Mouse (Mus musculus): ENCODE results near the gene Ccdc136.

The Ccdc136 gene

GRCm38 (mm10) chr6:29439251-29439650, 43.1 kb downstream of the Ccdc136 start:
- no peak for DNase-seq (ENCODE audit: extremely low spot score)

GRCm38 (mm10) chr6:29439789-29440188, 43.7 kb downstream of the Ccdc136 start:
- DNase-seq (ENCODE audit: extremely low spot score): no peak

- peak; percentile 46 for DNase-seq (ENCODE audit: extremely low spot score)
Observed at GRCm38 (mm10) chr6:29444773-29445172, 48.7 kb downstream of the Ccdc136 start.

DNA sequence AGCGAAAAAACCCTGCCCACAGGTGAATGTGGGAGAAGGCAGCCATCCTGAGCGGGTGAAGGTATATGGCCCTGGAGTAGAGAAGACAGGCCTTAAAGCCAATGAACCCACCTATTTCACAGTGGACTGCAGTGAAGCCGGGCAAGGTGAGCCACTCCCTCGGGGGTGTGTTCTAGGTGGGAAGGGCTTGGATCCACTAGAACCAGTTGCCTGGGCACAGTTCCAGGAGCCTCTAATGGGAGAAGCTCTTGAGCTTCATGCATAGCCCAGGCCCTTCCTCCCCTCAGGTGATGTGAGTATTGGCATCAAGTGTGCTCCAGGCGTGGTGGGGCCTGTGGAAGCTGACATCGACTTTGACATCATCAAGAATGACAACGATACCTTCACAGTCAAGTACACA, 49.2 kb downstream of the Ccdc136 start:
- DNase-seq (ENCODE audit: extremely low spot score): no peak

DNA sequence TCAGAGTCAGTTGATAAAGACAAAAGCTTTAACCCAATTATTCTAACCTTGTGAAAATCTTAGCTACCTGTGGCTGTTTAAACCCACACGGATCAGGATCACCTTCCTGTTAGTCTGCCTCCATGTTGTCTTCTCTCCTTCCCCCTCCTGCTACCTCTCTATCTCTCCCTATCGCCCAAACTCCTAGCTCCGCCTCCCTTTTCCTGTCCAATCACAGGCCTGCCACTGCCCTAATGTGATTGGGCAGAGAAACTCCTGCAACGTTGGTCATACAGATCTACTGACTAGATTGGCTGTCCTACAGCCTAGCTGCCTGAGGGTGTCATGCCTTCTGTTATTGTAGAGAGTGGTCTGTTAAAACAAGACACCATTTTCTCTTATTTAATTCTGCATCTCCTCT, 53.7 kb downstream of the Ccdc136 start:
- no peak for DNase-seq (ENCODE audit: extremely low spot score)

- no peak for DNase-seq (ENCODE audit: extremely low spot score)
Observed at GRCm38 (mm10) chr6:29450667-29451066, 54.6 kb downstream of the Ccdc136 start.

DNA sequence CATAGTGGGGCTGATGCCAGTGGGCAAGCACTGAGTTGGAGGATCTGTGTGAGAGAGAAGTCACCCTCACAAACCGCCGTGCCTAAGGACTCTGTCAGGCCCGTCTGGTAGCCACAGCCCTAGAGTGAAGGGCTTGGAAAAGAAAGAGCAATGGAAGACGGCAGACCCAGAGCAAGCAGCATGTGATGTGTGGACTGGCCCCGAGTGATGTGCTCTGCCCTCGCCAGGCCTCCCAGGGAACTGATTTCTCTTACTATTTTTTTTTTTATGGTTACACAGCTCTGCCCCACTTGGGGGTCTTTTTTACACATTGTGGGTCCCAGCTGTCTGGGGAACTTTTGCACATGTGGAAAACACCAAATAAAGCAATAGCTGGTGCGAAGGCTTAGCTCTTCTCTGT, 65.4 kb downstream of the Ccdc136 start:
- no peak for DNase-seq (ENCODE audit: extremely low spot score)

- no peak for DNase-seq (ENCODE audit: extremely low spot score)
Observed at GRCm38 (mm10) chr6:29463388-29463787, 67.3 kb downstream of the Ccdc136 start.

DNA sequence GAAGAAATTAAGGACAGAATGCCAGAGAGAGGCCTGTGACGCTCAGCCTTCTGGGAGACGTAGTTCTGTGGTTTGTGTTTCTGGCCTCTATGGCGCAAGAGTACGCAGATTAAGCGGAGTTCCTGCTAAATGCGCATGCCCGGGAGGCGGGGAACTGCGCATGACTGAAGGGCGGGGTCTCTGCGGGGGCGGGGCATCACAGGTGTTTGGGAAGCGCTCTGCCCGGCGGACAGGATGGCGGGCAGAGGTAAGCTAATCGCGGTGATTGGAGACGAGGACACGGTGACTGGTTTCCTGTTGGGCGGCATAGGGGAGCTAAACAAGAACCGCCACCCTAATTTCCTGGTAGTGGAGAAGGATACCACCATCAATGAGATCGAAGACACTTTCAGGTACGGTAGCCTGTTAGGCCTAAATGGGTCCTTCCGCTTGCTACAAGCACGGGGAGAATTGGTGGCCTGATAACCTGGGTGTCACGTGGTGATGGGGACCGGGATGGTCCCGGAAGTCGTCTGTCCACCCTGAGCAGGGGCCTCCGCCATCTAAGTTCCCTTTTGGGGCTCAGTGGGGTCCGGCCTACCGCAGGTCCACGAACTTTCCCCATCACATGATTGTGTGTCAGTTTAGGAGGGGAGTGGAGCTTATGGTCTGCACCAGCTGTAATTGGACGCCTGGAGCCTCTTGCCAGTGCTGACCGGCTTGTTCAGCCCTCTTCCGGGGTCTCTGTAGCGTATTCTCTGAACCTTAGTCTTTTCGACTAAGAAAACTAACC, 71.7 kb downstream of the Ccdc136 start, which contains the start of gene Atp6v1f:
Gene Atp6v1f (plus strand): TSS at position 136 of the 772 bp plus-strand sequence.
- peak; percentile 94 for DNase-seq (ENCODE audit: extremely low spot score)

DNA sequence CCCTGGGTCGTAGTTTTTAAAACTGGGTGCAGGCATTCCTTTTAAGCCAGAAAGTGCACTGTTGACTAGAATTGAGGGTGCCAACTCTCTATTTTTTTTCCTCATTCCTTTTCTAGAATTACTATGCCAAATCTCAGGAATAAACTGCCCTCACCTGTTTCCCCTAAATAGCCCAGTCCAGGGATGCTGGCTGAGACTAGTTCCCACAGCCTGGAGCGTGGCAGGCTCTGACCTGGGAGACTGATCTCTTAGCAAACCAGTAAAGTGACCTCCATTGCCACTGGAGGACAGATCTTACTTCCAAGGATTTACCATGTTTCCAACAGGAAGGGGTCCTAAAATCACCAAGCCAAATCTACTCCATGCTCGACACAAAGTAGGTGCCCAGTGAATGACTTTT, 72.7 kb downstream of the Ccdc136 start:
- no peak for DNase-seq (ENCODE audit: extremely low spot score)

DNA sequence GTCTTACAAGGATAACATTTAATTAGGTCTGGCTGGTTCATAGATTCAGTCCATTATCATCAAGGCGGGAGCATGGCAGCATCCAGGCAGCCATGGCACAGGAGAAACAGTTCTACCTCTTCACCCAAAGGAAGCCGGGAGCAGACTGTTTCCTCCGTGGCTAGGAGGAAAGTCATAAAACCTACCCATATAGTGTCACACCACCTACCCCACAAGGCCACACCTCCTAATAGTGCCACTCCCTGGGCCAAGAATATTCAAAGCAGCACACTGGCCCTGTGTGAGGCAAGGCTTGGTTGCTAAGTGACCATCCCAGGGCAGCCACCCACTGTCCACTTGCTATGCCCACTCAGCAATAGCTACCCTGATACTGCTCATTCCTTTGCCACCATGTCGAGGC, 75.0 kb downstream of the Ccdc136 start, which contains the start of gene Atp6v1fnb:
Gene Atp6v1fnb (plus strand): TSS at position 301 of the 400 bp plus-strand sequence.
- DNase-seq (ENCODE audit: extremely low spot score): no peak

DNA sequence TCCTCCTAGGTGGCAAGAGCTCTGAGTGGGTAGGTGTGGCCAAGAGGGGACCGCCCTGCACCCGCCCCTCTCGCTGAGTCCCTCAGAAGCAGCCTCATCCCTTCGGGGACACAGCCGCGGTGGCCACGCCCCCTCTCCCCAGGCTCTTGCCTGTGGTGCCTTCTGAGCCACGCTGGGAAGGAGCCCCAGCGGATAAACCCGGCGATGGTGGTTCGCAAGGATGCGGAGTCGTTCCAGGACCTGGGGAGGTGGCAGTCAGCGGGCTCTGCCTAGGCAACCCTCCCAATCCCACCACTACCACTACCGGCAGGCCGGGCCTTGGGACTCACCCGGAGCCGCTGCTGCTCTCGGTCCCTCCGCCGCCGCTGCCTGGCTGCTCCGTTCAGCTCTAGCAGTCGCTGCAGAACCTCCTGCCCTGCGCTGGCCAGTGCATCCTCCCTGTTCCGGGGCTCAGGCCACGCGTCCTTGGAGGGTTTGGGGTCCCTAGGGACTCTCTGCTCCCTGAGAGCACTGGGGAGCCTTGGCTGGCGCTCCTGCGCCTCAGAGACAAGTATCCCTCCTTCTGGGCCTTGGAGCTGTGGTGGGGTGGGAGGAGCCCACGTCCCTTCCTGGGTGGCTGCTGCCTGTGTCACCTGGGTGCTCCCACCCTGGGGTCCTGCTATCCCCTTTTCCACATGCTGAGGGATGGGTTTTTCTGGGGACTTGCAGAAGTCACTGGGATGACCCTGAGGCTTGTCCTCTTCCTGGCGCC, 78.0 kb downstream of the Ccdc136 start:
- DNase-seq (ENCODE audit: extremely low spot score): peak; percentile 88

DNA sequence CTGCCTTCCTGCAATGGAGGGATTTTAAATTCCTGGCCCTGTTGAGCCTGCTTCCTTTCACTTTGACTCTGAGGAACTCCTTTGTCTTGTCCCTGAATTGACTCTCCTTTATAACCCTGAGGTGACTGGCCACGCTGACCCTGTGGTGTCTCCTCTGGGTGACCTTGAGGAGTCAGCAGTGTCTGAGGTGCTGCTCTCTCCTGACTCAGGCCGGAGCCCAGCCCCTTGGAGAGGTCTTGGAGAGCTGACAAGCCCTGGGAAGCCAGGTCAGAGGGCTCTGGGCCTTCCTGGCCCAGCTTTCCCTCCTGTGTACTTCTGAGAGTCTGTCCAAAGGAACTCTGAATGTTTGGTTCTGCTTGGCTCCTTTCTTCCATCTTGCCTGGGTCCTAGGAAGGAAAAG, 78.6 kb downstream of the Ccdc136 start:
- no peak for DNase-seq (ENCODE audit: extremely low spot score)
